Mouse (Mus musculus) MEL (cell line): ENCODE results near the gene Maml3. TPM values are rescaled to one million over a fixed set of nuclear protein-coding genes. Genes with fewer than 3 reads are reported as not detected.

Source experiments
- DNase-seq: peaks from one replicate; pipeline ENCODE4 v3.0.0; 2011; ENCODE audit warnings: low read depth, low spot score
- H3K27ac ChIP-seq: 2 replicates; pipeline ENCODE4 v1.5.1; 2012; ENCODE audit warnings: low read depth, mild to moderate bottlenecking, control low read depth, low read length, moderate library complexity; ENCODE audit not compliant: control insufficient read depth
- H3K27me3 ChIP-seq, 2 experiments: fragments of 150-350 bp in 1 of 2; sonication (generic) in 1 of 2; 2 replicates each; pipeline ENCODE4 v1.6.1; 2012; ENCODE audit warnings: low read length in 2 of 2, mild to moderate bottlenecking in 2 of 2, improper control_type of control experiment in 1 of 2, moderate library complexity in 1 of 2; ENCODE audit not compliant: insufficient read depth in 2 of 2, control insufficient read depth in 1 of 2
- H3K36me3 ChIP-seq, 2 experiments: 2 replicates each; pipeline ENCODE4 v1.6.1; 2012 to 2014; ENCODE audit warnings: low read length in 2 of 2, improper control_type of control experiment in 1 of 2, inconsistent platforms in 1 of 2, mild to moderate bottlenecking in 1 of 2; ENCODE audit not compliant: insufficient read depth in 2 of 2, control insufficient read depth in 1 of 2
- H3K4me1 ChIP-seq, 2 experiments: fragments of 150-350 bp in 1 of 2; sonication (generic) in 1 of 2; 2 replicates each; pipeline ENCODE4 v1.6.1; 2012; ENCODE audit warnings: low read length in 2 of 2, improper control_type of control experiment in 1 of 2, mild to moderate bottlenecking in 1 of 2; ENCODE audit not compliant: insufficient read depth in 2 of 2, control insufficient read depth in 1 of 2
- H3K4me3 ChIP-seq, 2 experiments: fragments of 150-350 bp in 1 of 2; sonication (generic) in 1 of 2; 2 replicates each; pipeline ENCODE4 v1.5.1; 2012; ENCODE audit warnings: low read depth in 2 of 2, low read length in 2 of 2, mild to moderate bottlenecking in 2 of 2, moderate library complexity in 2 of 2, control low read depth in 1 of 2, improper control_type of control experiment in 1 of 2; ENCODE audit not compliant: control insufficient read depth in 1 of 2, insufficient read depth in 1 of 2
- H3K79me2 ChIP-seq: 2 replicates; pipeline ENCODE4 v1.6.1; 2012; ENCODE audit warnings: mild to moderate bottlenecking, low read length, moderate library complexity; ENCODE audit not compliant: control insufficient read depth, poor library complexity, insufficient read depth
- H3K9ac ChIP-seq: 2 replicates; pipeline ENCODE4 v1.6.1; 2012; ENCODE audit warnings: low read depth, mild to moderate bottlenecking, control low read depth, low read length, moderate library complexity; ENCODE audit not compliant: control insufficient read depth, poor library complexity, severe bottlenecking
- H3K9me3 ChIP-seq: fragments of 150-350 bp; sonication (generic); replicated peaks from 2 replicates; pipeline ENCODE4 v1.6.1; 2012; ENCODE audit warnings: mild to moderate bottlenecking, low read length, improper control_type of control experiment, moderate library complexity; ENCODE audit not compliant: insufficient read depth
- BHLHE40 ChIP-seq: IDR thresholded peaks from 2 replicates; pipeline ENCODE4 v1.6.1; 2012; ENCODE audit warnings: low read depth, mild to moderate bottlenecking, inconsistent platforms, low read length, improper control_type of control experiment, borderline replicate concordance
- CTCF ChIP-seq, 3 experiments: IDR thresholded peaks in 2 of 3; conservative IDR thresholded peaks in 1 of 3; 2 replicates each; pipeline ENCODE4 v1.5.1; 2011 to 2012; ENCODE audit warnings: low read length in 3 of 3, low read depth in 2 of 3, mild to moderate bottlenecking in 2 of 3, improper control_type of control experiment in 1 of 3, inconsistent platforms in 1 of 3, mixed read lengths in 1 of 3, moderate library complexity in 1 of 3; ENCODE audit not compliant: control insufficient read depth in 1 of 3, insufficient read depth in 1 of 3, poor library complexity in 1 of 3, severe bottlenecking in 1 of 3
- EP300 ChIP-seq, 2 experiments: IDR thresholded peaks; 2 replicates each; pipeline ENCODE4 v1.6.1; 2011; ENCODE audit warnings: improper control_type of control experiment in 2 of 2, low read length in 2 of 2, low read depth in 1 of 2, mild to moderate bottlenecking in 1 of 2
- ETS1 ChIP-seq: IDR thresholded peaks from 2 replicates; pipeline ENCODE4 v1.6.1; 2012; ENCODE audit warnings: low read depth, mild to moderate bottlenecking, inconsistent platforms, low read length, improper control_type of control experiment, moderate library complexity
- GATA1 ChIP-seq: IDR thresholded peaks from 2 replicates; pipeline ENCODE4 v1.6.1; 2011; ENCODE audit warnings: low read depth, low read length, improper control_type of control experiment
- JUND ChIP-seq: IDR thresholded peaks from 2 replicates; pipeline ENCODE4 v1.6.1; 2011; ENCODE audit warnings: low read depth, mild to moderate bottlenecking, improper control_type of control experiment, low read length
- MAX ChIP-seq: IDR thresholded peaks from 2 replicates; pipeline ENCODE4 v1.6.1; 2011; ENCODE audit warnings: low read length, improper control_type of control experiment
- MYB ChIP-seq: IDR thresholded peaks from 2 replicates; pipeline ENCODE4 v1.6.1; 2011; ENCODE audit warnings: mild to moderate bottlenecking, low read depth, low read length, improper control_type of control experiment
- NRF1 ChIP-seq: IDR thresholded peaks from 2 replicates; pipeline ENCODE4 v1.6.1; 2014; ENCODE audit warnings: low read depth, mild to moderate bottlenecking, inconsistent platforms, low read length, improper control_type of control experiment, moderate library complexity; ENCODE audit not compliant: poor library complexity, insufficient read depth, severe bottlenecking
- POLR2A ChIP-seq, 2 experiments: IDR thresholded peaks; 2 replicates each; pipeline ENCODE4 v1.6.1; 2011 to 2012; ENCODE audit warnings: low read length in 2 of 2, mild to moderate bottlenecking in 2 of 2, control low read depth in 1 of 2, improper control_type of control experiment in 1 of 2, low read depth in 1 of 2, moderate library complexity in 1 of 2; ENCODE audit not compliant: control insufficient read depth in 1 of 2, insufficient read depth in 1 of 2, poor library complexity in 1 of 2
- RAD21 ChIP-seq: IDR thresholded peaks from 2 replicates; pipeline ENCODE4 v1.6.1; 2011; ENCODE audit warnings: mild to moderate bottlenecking, low read depth, low read length, improper control_type of control experiment
- RCOR1 ChIP-seq: IDR thresholded peaks from 2 replicates; pipeline ENCODE4 v1.6.1; 2012; ENCODE audit warnings: low read depth, mild to moderate bottlenecking, inconsistent platforms, low read length, improper control_type of control experiment
- SIN3A ChIP-seq: IDR thresholded peaks from 2 replicates; pipeline ENCODE4 v1.6.1; 2012; ENCODE audit warnings: low read length, improper control_type of control experiment, inconsistent platforms
- TAL1 ChIP-seq: IDR thresholded peaks from 2 replicates; pipeline ENCODE4 v1.6.1; 2012; ENCODE audit warnings: mild to moderate bottlenecking, inconsistent platforms, low read length, moderate library complexity, mixed read lengths
- TCF12 ChIP-seq: IDR thresholded peaks from 2 replicates; pipeline ENCODE4 v1.6.1; 2014; ENCODE audit warnings: low read depth, mild to moderate bottlenecking, inconsistent platforms, low read length, improper control_type of control experiment, moderate library complexity
- UBTF ChIP-seq: IDR thresholded peaks from 2 replicates; pipeline ENCODE4 v1.6.1; 2012; ENCODE audit warnings: low read depth, mild to moderate bottlenecking, inconsistent platforms, low read length, improper control_type of control experiment, moderate library complexity, borderline replicate concordance; ENCODE audit not compliant: insufficient read depth
- polyA plus RNA-seq, 2 experiments: library from polyadenylated mRNA; stranded (reverse) in 1 of 2; unstranded in 1 of 2; fragments of >175 nt in 1 of 2; fragments of >200 nt in 1 of 2; gene quantifications; 2 replicates each; pipeline versions ENCODE4 v1.2.1 to v1.2.4; 2012; ENCODE audit warnings: low replicate concordance in 2 of 2, low read depth in 1 of 2; ENCODE audit not compliant: insufficient read length in 2 of 2, insufficient read depth in 1 of 2, missing spikeins in 1 of 2
- total RNA-seq: library from RNA; depleted of rRNA; stranded (reverse); fragments of 300-350 nt; gene quantifications from 2 replicates; pipeline ENCODE4 v1.2.3, GENCODE M21; 2012

Gene Maml3
- total and polyA plus RNA-seq, 3 experiments, result 2.0 to 4.1 TPM; not detected in 1

GRCm38 (mm10) chr3:51727968-51728367, 376.9 kb downstream of the Maml3 start:
- Histone ChIP-seq H3K4me1 (peaks cover 8 to 34% of the 10 kb centered on the region in 2 experiments), H3K9ac (peak overlapping the region; percentile 15; the same call in 1 of the 2 replicates), H3K27ac (peak overlapping the region; percentile 75), H3K79me2 (no peaks in the 10 kb centered on the region), H3K4me3 (peak overlapping the region; percentile 14 to 31; a peak in 3 of 4 replicates), H3K27me3 (no peaks in the 10 kb centered on the region), H3K9me3 (no peaks in the 10 kb centered on the region), H3K36me3 (peaks cover 0 to 27% of the 10 kb centered on the region in 2 experiments; a peak in 2 of 4 replicates)
- DNase-seq, result peak; percentile 44
- TF ChIP-seq MAX (no peak), GATA1 (0 out of 2 replicates have a peak, but pooled peaks have one; percentile 10), SIN3A (no peak), TAL1 (peak; percentile 35; the same call in 1 of the 2 replicates), JUND (no peak), UBTF (no peak), TCF12 (peak; percentile 20; the same call in 1 of the 2 replicates), ETS1 (0 out of 2 replicates have a peak, but pooled peaks have one; percentile 25), RCOR1 (no peak), EP300 (IDR thresholded peaks at IDR 0.05; ENCODE audit: low read depth in 1 of 2, low read length in 2 of 2) (peak; percentile 29 to 39; a peak in 3 of 4 replicates)

- DNase-seq, result no peak
- Histone ChIP-seq H3K27me3 (no peaks in the 10 kb centered on the region), H3K9ac (no peak overlapping the region), H3K79me2 (no peaks in the 10 kb centered on the region), H3K36me3 (peaks cover 0 to 27% of the 10 kb centered on the region in 2 experiments; a peak in 2 of 4 replicates), H3K9me3 (no peaks in the 10 kb centered on the region), H3K4me3 (no peak overlapping the region), H3K4me1 (peaks cover 8 to 34% of the 10 kb centered on the region in 2 experiments), H3K27ac (peak overlapping the region; percentile 75)
- TF ChIP-seq BHLHE40, result no peak
- 0 out of 2 replicates have a peak, but pooled peaks have one; percentile 1 for TF ChIP-seq ETS1
Observed at GRCm38 (mm10) chr3:51727487-51727886, 377.4 kb downstream of the Maml3 start.

- H3K4me3 ChIP-seq, result no peak overlapping the region
- no peak for TF ChIP-seq RAD21
- TF ChIP-seq NRF1, result no peak
- 0 out of 2 replicates have a peak, but pooled peaks have one; percentile 8 for TF ChIP-seq TAL1
- TF ChIP-seq GATA1, result peak; percentile 20; the same call in 1 of the 2 replicates
- TF ChIP-seq CTCF (IDR thresholded peaks at IDR 0.05 in 2 of 3, conservative IDR thresholded peaks at IDR 0.05 in 1 of 3; ENCODE audit: control insufficient read depth in 1 of 3, insufficient read depth in 1 of 3, low read depth in 2 of 3, low read length in 3 of 3, poor library complexity in 1 of 3, severe bottlenecking in 1 of 3), result no peak
- TF ChIP-seq ETS1, result no peak
- no peak for TF ChIP-seq TCF12
- no peak for TF ChIP-seq POLR2A (IDR thresholded peaks at IDR 0.05; ENCODE audit: control insufficient read depth in 1 of 2, insufficient read depth in 1 of 2, low read depth in 1 of 2, low read length in 2 of 2, poor library complexity in 1 of 2)
- no peak for TF ChIP-seq MYB
- H3K9me3 ChIP-seq, result no peaks in the 10 kb centered on the region
- peak; percentile 52 for DNase-seq
- H3K27ac ChIP-seq, result no peak overlapping the region
- peaks cover 8 to 34% of the 10 kb centered on the region in 2 experiments for H3K4me1 ChIP-seq
- no peaks in the 10 kb centered on the region for H3K27me3 ChIP-seq
- no peak overlapping the region for H3K9ac ChIP-seq
- no peaks in the 10 kb centered on the region for H3K79me2 ChIP-seq
- H3K36me3 ChIP-seq, result peaks cover 0 to 27% of the 10 kb centered on the region in 2 experiments; a peak in 2 of 4 replicates
Observed at GRCm38 (mm10) chr3:51726257-51726656, 378.6 kb downstream of the Maml3 start.
